Mouse (Mus musculus): ENCODE measurements around the gene B4galnt4. TPM values are rescaled to one million over a fixed set of nuclear protein-coding genes. Genes with fewer than 3 reads are reported as not detected.
A peak's percentile ranks its signal among the peaks of the same experiment; 100 is the strongest.

B4galnt4 gene
- polyA plus RNA-seq, 2 experiments = 0.39 to 0.64 TPM

DNA sequence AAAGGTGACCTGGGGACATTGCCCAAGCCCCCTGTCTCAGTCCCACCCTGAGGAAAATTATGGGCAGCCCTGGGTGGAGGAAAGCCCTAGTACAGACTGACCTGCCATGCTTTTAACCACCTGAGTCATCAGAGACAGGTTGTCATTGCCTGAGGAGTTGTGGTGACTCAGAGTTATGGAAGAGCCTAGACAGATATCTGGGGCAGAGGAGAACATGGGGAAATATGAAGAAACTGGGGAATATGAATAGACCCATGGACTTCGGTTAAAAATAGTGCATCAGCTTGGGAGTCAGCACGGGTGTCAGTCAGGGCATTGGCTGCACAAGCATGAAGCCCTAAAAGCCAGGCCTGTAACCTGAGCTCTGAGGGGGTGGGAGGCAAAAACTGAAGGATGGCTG, 11.6 kb upstream of the B4galnt4 start:
- H3K27ac ChIP-seq = no peak overlapping the region
- TF ChIP-seq EP300 (IDR thresholded peaks at IDR 0.05; ENCODE audit: low read depth) (no peak), CTCF (IDR thresholded peaks at IDR 0.05; ENCODE audit: low read depth) (no peak)
- H3K27me3 ChIP-seq (ENCODE audit: control insufficient read depth, insufficient read depth, low read length) = no peaks in the 10 kb centered on the region
- ATAC-seq (ENCODE audit: insufficient read depth) (no peak), DNase-seq (ENCODE audit: low read depth in 3 of 3, low spot score in 3 of 3) (no peak)
- H3K9me3 ChIP-seq (ENCODE audit: control insufficient read depth, low read length) = no peaks in the 10 kb centered on the region
- no peak overlapping the region for H3K4me3 ChIP-seq (ENCODE audit: insufficient read depth in 1 of 2, low read depth in 2 of 2, low read length in 2 of 2)
- H3K4me1 ChIP-seq (replicated peaks; ENCODE audit: control insufficient read depth in 2 of 2, insufficient read depth in 2 of 2, low read length in 1 of 2) = peaks cover 18 to 26% of the 10 kb centered on the region in 2 experiments
- H3K36me3 ChIP-seq (replicated peaks; ENCODE audit: control insufficient read depth, insufficient read depth, low read depth) = no peaks in the 10 kb centered on the region
- WGBS (ENCODE audit: insufficient replicate concordance) = 55% methylated on average over 2 of the region's 2 CpGs
- no peak overlapping the region for H3K4me2 ChIP-seq (ENCODE audit: low read depth)
- H3K9ac ChIP-seq (replicated peaks) = no peak overlapping the region

DNA sequence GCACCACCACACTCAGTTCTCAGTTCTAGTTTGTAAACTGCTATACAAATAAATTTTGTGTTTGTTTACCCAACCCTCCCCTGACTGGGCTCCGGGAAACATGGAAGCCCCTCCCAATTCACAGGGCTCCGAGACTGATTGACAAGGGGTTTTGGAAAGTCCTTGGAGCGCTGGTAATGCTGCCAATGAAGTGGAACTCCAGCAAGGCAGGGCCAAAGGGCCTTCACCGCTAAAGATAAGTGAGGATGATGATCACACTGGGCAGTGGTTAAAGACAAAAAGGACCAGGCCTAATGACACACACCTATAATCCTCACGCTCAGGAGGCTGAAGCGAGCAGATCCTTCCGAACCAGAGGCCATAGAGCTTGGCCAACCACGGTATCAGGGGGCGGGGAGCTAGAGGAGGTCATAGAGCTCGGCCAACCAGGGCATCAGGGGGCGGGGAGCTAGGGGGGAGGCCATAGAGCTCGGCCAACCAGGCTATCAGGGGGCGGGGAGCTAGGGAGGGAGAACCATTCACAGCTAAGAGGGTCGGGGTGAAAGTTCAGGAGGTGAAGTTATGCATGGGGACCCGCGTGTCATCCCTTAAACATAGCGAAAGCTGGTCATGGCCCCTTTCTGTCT, 9.7 kb upstream of the B4galnt4 start:
- WGBS (ENCODE audit: insufficient replicate concordance) = 56% methylated on average over 17 of the region's 17 CpGs
- Histone ChIP-seq H3K9ac (replicated peaks) (no peak overlapping the region), H3K27ac (no peak overlapping the region), H3K4me3 (ENCODE audit: insufficient read depth in 1 of 2, low read depth in 2 of 2, low read length in 2 of 2) (no peak overlapping the region), H3K27me3 (ENCODE audit: control insufficient read depth, insufficient read depth, low read length) (no peaks in the 10 kb centered on the region), H3K36me3 (replicated peaks; ENCODE audit: control insufficient read depth, insufficient read depth, low read depth) (no peaks in the 10 kb centered on the region), H3K9me3 (ENCODE audit: control insufficient read depth, low read length) (no peaks in the 10 kb centered on the region), H3K4me2 (ENCODE audit: low read depth) (no peak overlapping the region), H3K4me1 (replicated peaks; ENCODE audit: control insufficient read depth in 2 of 2, insufficient read depth in 2 of 2, low read length in 1 of 2) (peaks cover 16 to 23% of the 10 kb centered on the region in 2 experiments)
- TF ChIP-seq CTCF (IDR thresholded peaks at IDR 0.05; ENCODE audit: low read depth) (no peak), EP300 (IDR thresholded peaks at IDR 0.05; ENCODE audit: low read depth) (no peak)
- ATAC-seq (ENCODE audit: insufficient read depth) (no peak), DNase-seq (ENCODE audit: low read depth in 3 of 3, low spot score in 3 of 3) (no peak)

DNA sequence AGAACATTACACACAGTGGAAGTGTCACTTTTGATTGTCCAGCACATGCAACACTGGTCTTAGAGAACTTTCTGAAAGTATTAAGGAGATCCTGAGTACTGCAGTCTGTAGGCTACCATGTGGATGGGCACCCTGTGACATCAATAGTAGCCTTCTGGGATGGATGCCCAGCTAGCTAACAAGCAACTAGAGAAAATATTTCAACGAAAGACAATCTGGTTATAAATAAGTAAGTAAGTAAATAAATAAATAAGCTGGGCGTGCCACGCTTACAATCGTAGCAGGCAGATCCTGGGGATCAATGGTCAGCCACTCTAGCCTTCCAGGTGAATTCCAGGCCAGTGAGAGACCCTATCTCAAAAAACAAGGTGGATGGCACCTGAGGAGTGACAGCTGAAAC, 8.9 kb upstream of the B4galnt4 start:
- WGBS (ENCODE audit: insufficient replicate concordance) = 78% methylated on average over 4 of the region's 4 CpGs
- H3K4me1 ChIP-seq (replicated peaks; ENCODE audit: control insufficient read depth in 2 of 2, insufficient read depth in 2 of 2, low read length in 1 of 2) = peaks cover 8 to 15% of the 10 kb centered on the region in 2 experiments; a peak in 3 of 4 replicates
- H3K9me3 ChIP-seq (ENCODE audit: control insufficient read depth, low read length) = no peaks in the 10 kb centered on the region
- ATAC-seq (ENCODE audit: insufficient read depth) (no peak), DNase-seq (ENCODE audit: low read depth in 3 of 3, low spot score in 3 of 3) (no peak)
- H3K27me3 ChIP-seq (ENCODE audit: control insufficient read depth, insufficient read depth, low read length) = no peaks in the 10 kb centered on the region
- TF ChIP-seq CTCF (IDR thresholded peaks at IDR 0.05; ENCODE audit: low read depth) (no peak), EP300 (IDR thresholded peaks at IDR 0.05; ENCODE audit: low read depth) (no peak)
- no peak overlapping the region for H3K4me3 ChIP-seq (ENCODE audit: insufficient read depth in 1 of 2, low read depth in 2 of 2, low read length in 2 of 2)
- no peaks in the 10 kb centered on the region for H3K36me3 ChIP-seq (replicated peaks; ENCODE audit: control insufficient read depth, insufficient read depth, low read depth)
- H3K27ac ChIP-seq = no peak overlapping the region
- no peak overlapping the region for H3K9ac ChIP-seq (replicated peaks)
- H3K4me2 ChIP-seq (ENCODE audit: low read depth) = no peak overlapping the region

DNA sequence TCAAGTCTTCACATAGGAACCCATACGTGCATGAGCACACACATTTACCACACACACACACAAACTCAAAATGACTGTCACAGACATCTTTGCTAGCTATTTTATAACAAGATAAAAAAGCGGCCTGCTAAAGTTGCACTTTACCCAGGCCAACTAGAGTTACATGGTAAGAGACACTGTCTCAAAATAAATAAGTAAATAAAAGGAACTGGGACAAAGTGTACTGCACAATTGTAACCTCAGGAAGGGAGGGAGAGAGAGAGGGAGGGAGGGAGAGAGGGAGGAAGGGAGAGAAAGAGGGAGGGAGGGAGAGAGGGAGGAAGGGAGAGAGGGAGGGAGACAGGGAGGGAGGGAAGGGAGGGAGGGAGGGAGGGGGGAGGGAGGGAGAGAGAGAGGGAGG, 8.5 kb upstream of the B4galnt4 start:
- DNase-seq (ENCODE audit: low read depth in 3 of 3, low spot score in 3 of 3) = no peak
- Histone ChIP-seq H3K9me3 (ENCODE audit: control insufficient read depth, low read length) (no peaks in the 10 kb centered on the region), H3K27ac (no peak overlapping the region), H3K9ac (replicated peaks) (no peak overlapping the region), H3K4me2 (ENCODE audit: low read depth) (no peak overlapping the region), H3K27me3 (ENCODE audit: control insufficient read depth, insufficient read depth, low read length) (no peaks in the 10 kb centered on the region), H3K4me1 (replicated peaks; ENCODE audit: control insufficient read depth in 2 of 2, insufficient read depth in 2 of 2, low read length in 1 of 2) (peaks cover 4 to 11% of the 10 kb centered on the region in 2 experiments; a peak in 3 of 4 replicates), H3K36me3 (replicated peaks; ENCODE audit: control insufficient read depth, insufficient read depth, low read depth) (no peaks in the 10 kb centered on the region), H3K4me3 (ENCODE audit: insufficient read depth in 1 of 2, low read depth in 2 of 2, low read length in 2 of 2) (no peak overlapping the region)
- WGBS (ENCODE audit: insufficient replicate concordance) = 60% methylated on average over 2 of the region's 2 CpGs
- TF ChIP-seq EP300 (IDR thresholded peaks at IDR 0.05; ENCODE audit: low read depth) (no peak), CTCF (IDR thresholded peaks at IDR 0.05; ENCODE audit: low read depth) (no peak)
- no peak for ATAC-seq (ENCODE audit: insufficient read depth)

DNA sequence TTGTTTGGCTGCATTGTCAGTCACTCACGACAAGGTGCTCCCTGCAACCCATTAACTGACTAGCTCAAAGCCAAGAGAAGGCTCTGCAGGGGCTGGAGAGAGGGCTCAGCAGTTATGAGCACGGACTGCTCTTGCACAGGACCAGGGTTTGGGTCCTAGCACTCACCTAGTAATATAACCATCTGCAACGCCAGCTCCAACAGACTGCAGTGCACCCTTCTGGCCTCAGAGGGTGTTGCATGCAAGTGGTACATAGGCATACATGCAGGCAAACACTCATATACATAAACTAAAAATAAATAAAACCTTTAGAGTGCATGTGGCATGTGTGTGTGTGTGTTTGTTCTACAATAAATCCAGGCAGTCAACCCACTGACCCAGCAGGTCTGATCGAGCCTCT, 5.1 kb upstream of the B4galnt4 start:
- peaks cover 16% of the 10 kb centered on the region for H3K27me3 ChIP-seq (ENCODE audit: control insufficient read depth, insufficient read depth, low read length)
- WGBS (ENCODE audit: insufficient replicate concordance) = 50% methylated on average over 4 of the region's 4 CpGs
- ATAC-seq (ENCODE audit: insufficient read depth) = no peak

More for the DNA sequence above, 5.1 kb upstream of the B4galnt4 start:
- H3K4me2 ChIP-seq (ENCODE audit: low read depth) = no peak overlapping the region
- H3K4me1 ChIP-seq (replicated peaks; ENCODE audit: control insufficient read depth in 2 of 2, insufficient read depth in 2 of 2, low read length in 1 of 2) = peaks cover 0 to 6% of the 10 kb centered on the region in 2 experiments; a peak in 2 of 4 replicates
- TF ChIP-seq CTCF (IDR thresholded peaks at IDR 0.05; ENCODE audit: low read depth) (peak; percentile 37), EP300 (IDR thresholded peaks at IDR 0.05; ENCODE audit: low read depth) (no peak)
- DNase-seq (ENCODE audit: low read depth in 3 of 3, low spot score in 3 of 3) = no peak
- H3K27ac ChIP-seq = no peak overlapping the region
- no peaks in the 10 kb centered on the region for H3K36me3 ChIP-seq (replicated peaks; ENCODE audit: control insufficient read depth, insufficient read depth, low read depth)
- no peaks in the 10 kb centered on the region for H3K9me3 ChIP-seq (ENCODE audit: control insufficient read depth, low read length)
- no peak overlapping the region for H3K4me3 ChIP-seq (ENCODE audit: insufficient read depth in 1 of 2, low read depth in 2 of 2, low read length in 2 of 2)
- H3K9ac ChIP-seq (replicated peaks) = no peak overlapping the region
